Mouse (Mus musculus): ENCODE results near the gene Olfr1395.

Olfr1395 gene

GRCm38 (mm10) chr11:49141974-49142373, at the start of gene Olfr1395:
Gene Olfr1395, plus strand, starts transcription at chr11:49142274.
- no peak for DNase-seq (ENCODE audit: low read depth)

DNA sequence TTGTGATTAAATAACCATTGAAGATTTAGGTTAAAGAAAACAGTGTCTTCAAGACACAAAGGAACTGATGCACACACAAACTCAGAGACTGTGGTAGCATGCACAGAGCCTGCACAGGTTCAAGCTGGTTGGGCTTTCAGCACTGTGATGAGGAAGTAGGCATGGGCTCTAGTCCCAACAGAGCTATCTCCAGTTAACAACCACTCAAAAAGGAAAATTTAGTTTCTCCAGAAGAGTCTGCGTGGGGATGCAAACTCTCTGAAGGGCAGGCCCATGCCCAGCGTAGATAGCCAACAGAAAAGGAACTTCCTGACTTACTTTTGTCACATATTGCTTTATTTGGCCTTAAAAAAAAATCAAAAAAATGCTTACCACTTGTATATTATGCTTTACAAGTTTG, 49.3 kb upstream of the Olfr1395 start:
- DNase-seq (ENCODE audit: low read depth): no peak

GRCm38 (mm10) chr11:49093861-49094660, 48.0 kb upstream of the Olfr1395 start:
- DNase-seq (ENCODE audit: low read depth): no peak

DNA sequence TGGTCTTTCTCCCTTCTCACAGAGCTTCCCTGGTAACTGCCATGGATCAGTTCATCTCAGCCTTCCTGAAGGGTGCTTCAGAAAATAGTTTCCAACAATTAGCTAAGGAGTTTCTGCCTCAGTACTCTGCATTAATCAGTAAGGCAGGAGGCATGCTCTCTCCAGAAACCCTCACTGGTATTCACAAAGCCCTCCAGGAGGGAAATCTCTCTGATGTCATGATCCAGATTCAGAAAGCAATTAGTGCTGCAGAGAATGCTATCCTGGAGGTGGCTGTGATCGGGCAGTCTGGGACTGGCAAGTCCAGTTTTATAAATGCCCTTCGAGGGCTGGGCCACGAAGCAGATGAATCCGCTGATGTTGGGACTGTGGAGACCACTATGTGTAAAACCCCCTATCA, 46.7 kb upstream of the Olfr1395 start:
- DNase-seq (ENCODE audit: low read depth): no peak

DNA sequence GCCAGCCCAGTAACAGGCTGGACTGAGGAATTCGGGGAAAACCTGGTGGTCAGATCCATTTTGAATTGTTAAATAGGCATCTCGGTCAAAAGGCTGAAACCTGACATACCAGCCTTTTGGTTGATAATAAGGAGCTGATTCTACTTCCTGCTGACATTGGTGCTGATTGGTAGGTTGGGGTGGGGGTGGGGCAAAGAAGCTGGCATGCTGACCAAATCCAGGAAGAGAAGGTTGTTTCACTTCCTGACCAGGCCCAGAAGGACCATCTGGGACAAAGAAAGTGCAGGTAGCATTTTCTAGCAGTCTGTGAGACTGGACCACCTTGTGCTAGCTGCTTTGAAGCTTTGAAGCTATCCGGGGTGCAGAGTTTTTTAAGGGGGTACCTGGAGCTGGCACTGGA, 41.7 kb upstream of the Olfr1395 start:
- no peak for DNase-seq (ENCODE audit: low read depth)

DNA sequence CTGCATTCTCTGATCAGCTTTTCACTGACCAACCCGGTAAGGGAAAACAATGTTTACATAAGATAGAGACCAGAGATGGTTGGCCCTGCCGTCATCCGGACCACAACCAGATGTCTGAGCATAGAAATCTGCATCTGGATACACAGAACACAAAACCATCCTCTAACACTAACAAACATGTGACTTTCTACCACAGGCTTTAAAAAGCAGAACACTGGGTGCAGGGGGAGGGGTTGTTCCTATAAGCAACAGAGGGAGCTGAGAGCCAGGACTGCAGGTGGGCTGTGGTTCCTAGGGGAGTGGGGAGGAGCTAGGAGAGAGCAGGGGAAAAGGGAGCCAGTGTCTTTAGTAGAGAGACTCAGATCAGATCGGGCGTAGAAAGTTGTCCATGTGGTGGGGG, 40.6 kb upstream of the Olfr1395 start:
- no peak for DNase-seq (ENCODE audit: low read depth)

GRCm38 (mm10) chr11:49103047-49103693, 38.9 kb upstream of the Olfr1395 start:
- peak; percentile 91 for DNase-seq (ENCODE audit: low read depth)

- no peak for DNase-seq (ENCODE audit: low read depth)
Measured at GRCm38 (mm10) chr11:49105752-49106151, 36.3 kb upstream of the Olfr1395 start.

DNA sequence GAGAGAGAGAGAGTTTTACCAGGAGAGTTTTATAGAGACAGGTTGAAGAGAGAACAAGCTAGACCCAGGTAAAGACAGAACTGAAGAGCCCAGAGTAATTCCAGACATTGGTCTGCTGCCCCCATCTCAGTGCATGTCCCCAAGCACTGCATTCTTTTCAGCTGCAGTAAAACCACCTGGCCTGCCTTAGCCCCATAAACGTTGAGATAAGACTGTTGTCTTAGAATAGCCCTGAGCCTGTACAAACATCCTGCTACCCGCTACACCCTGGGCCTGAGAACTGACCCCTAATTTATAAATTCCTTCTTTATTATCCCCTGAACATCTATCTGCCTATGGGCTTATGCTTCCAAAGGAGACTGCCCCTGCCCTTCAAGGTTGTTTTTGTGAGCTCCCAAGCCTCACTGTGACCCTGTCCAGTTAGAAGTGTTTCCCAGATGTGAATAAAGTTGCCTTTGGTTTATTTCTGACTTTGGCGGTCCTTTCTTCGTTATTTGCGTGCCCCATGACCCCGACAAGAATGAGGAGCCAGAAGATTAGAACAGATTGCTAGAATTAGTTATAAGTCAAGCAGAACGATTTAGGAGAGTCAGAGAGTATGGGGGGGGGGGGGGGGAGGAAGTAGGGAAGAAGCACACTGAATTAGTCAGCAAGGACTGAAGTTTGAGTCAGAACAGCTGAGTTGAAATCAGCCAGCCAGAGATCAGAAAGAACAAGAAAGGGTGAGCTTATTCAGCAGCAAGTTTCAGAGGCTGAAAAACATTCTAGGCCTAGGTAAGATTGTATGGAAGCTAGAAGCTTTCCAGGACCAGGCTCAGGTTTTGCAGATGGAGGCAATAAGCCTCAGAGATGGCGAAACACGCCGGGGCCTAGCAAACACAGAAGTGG, 34.2 kb upstream of the Olfr1395 start:
- no peak for DNase-seq (ENCODE audit: low read depth)

- no peak for DNase-seq (ENCODE audit: low read depth)
Measured at GRCm38 (mm10) chr11:49108833-49109232, 33.2 kb upstream of the Olfr1395 start.

- no peak for DNase-seq (ENCODE audit: low read depth)
Measured at GRCm38 (mm10) chr11:49111000-49111399, 31.1 kb upstream of the Olfr1395 start.

DNA sequence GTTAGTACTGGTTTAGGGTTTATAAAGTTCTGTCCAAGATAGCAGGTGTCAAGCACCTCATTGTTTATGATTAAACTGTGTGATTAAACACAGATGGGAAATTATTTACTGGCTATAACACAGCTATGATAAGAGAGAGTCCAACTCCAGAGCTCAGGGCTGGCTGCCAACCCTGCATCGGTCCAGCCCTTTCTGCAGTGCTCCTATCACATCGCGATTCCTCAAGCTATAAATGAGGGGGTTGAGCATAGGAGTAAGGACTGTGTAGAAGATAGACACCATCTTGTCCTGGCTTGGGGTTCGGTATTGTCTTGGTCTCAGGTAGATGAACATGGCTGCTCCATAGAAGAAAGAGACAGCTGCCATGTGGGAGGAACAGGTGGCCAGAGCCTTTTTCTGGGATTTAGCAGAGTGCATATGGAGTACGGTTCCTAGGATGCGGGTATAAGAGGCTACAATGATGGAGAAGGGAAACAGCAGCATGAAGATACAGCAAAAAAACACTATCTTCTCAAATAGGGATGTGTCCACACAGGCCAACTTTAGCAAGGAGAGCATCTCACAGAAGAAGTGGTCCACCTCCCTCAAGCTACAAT, 29.4 kb upstream of the Olfr1395 start:
- no peak for DNase-seq (ENCODE audit: low read depth)

GRCm38 (mm10) chr11:49114158-49114557, 27.9 kb upstream of the Olfr1395 start:
- DNase-seq (ENCODE audit: low read depth): no peak

DNA sequence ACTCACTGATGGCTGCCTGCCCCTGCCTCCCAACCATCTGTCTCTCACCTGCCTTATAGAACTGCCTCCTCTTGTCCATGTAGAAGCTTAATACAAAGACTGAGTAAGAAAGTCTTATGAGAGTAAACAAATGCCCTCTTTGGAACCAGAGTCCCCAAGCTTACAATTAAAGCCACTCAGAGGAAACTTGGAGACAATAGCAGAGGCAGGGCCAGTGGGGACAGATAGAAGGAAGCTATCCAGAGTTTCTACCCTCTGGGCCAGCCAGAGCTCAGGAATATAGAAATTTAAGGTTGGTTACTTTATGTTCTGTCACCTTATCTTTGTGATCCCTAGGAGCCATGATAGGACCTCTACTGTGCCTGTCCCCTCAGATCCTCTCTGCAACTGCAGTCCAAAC, 27.3 kb upstream of the Olfr1395 start, which contains the start of gene Olfr1396:
Gene Olfr1396 (minus strand): TSS at position 101 of the 400 bp plus-strand sequence.
- no peak for DNase-seq (ENCODE audit: low read depth)

DNA sequence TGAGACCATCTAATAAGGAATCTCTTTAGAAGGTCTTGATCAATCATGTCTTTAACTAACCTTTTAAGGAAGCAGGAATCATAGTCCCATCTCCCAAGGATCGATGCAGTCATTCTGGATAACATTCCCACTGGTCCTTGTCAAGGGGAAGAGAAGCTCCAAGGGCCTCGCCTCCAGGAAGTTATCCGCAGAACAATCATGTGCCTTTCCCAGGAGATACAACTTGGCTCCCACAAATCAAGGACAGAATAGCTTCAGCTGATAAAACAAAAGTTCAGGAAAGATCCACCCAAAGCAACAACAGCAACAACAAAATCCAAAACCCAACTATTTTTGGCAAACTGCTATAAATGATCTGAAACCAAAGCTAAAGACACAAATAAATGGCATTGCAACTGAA, 22.4 kb upstream of the Olfr1395 start:
- DNase-seq (ENCODE audit: low read depth): no peak

DNA sequence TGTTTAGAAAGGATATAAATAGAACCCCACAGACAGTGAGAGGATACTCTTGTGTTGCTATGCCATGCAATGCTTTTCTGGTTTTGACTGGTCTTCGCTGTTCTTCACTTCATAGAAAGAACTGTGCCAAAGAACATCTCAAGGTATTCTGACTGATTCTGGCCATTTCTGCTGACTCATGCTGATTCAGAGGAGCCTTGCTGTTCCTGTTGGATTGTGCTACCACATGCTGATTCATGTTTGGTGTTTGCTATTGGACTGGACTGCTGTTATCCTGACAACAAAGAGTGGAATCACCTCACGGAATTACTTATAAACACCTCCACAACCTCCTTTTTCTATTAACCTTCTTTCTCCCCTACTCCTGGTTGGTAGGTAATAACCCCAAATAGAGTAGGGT, 17.9 kb upstream of the Olfr1395 start:
- DNase-seq (ENCODE audit: low read depth): no peak

DNA sequence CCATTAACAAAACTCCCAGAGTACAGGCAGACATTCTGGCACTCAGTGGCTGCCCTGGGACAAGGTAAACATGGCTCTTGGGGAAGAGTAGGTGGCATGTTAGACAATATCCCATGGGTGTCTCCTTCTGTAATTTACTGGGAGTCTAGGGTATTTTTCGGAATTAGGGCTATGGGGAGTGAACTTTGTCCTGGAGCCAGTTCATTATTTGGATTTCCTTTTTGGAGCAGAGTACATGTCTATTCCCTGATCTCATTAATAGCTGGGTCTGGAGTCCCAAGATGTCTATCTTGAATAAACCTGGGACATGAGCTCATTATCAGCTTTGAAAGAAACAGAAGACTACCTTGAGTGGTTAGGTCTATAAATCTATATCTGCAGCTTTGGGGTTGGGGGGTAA, 12.0 kb downstream of the Olfr1395 start, which contains the start of gene Olfr1394:
Gene Olfr1394 (plus strand): TSS at position 301 of the 400 bp plus-strand sequence.
- no peak for DNase-seq (ENCODE audit: low read depth)

GRCm38 (mm10) chr11:49156821-49157814, 15.0 kb downstream of the Olfr1395 start:
- DNase-seq (ENCODE audit: low read depth): no peak

DNA sequence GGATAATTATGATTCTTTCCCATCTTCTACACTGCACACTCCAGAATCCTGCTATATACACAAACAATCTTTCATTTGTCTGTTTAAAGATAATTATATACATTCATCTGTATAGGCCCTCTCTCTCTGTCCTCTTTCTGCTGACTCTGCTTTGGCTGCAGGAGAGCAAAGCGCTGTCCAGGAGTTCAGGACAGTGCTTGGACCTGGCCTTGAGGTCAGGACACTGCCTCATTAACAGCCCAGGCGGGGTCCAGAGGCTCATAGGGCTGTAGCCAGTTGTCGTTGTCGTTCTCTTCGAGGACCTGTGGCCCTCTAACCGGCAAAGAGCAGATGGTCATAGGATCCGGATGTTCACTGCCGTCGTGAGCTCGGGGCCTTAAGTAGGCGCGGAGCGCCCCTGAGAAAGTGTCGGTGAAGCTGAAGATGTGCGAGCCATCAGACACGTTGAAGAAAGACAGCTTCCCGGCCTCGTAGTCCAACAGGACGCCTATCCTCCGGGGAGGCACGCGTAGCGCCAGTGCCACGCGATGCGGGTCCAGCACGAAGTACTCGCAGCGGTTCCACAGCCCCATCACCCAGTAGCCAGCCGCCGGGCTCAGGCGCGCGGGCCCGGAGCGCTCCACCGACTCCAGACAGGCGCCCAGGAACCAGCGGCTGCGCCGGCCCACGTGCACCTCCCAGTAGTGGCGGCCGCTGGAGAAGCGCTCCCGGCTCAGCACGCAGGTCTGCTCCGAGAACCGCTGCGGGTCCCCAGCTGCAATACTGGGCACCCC, 27.0 kb downstream of the Olfr1395 start:
- no peak for DNase-seq (ENCODE audit: low read depth)

DNA sequence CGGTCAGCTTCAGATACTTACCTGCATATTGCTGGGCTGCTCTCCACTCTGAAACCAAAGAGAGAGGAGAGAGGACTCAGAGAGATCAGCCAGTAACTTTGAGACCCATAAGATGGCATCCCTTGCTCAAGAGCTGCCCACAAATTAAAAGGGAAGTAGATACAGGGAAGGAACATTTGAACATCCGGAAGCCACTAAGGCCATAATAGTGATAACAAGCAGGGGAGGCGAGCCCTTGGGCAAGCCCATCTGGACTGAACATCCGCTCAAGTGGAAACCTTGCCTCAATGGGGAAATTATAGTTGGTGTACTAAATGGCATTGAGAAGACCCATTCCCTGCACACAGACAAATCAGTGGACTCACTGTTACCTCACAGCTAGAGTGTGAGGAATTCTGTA, 28.5 kb downstream of the Olfr1395 start:
- peak; percentile 37 for DNase-seq (ENCODE audit: low read depth)

All from c-Kit-positive CD71-negative TER-119-negative erythroid progenitor cells, embryonic 14.5 days (primary cell).